Mouse (Mus musculus) cerebellum, adult 9-10 months (tissue): ENCODE data around the gene Olfr1477.
"Not testable (repeated sequence)": the region's sequence is repeated elsewhere in the genome, so short reads cannot be mapped to it uniquely, and the experiment has no call there.

Experiments
- DNase-seq: peaks from one replicate; pipeline ENCODE4 v3.0.0; 2022

Gene Olfr1477

GRCm38 (mm10) chr19:13500246-13500645, at the start of gene Olfr1477:
Gene Olfr1477, plus strand, starts transcription at chr19:13500546.
- DNase-seq, result no peak

GRCm38 (mm10) chr19:13455986-13456385, 44.4 kb upstream of the Olfr1477 start, which contains the start of gene Olfr1472:
Gene Olfr1472, minus strand, starts transcription at chr19:13456086.
- no peak for DNase-seq

- not testable (repeated sequence) for DNase-seq
Observed at GRCm38 (mm10) chr19:13469265-13469664, 31.1 kb upstream of the Olfr1477 start, which contains the start of gene Olfr1474. Gene Olfr1474, plus strand, starts transcription at chr19:13469565.

GRCm38 (mm10) chr19:13480096-13480495, 20.2 kb upstream of the Olfr1477 start, which contains the start of gene Olfr1475:
Gene Olfr1475, minus strand, starts transcription at chr19:13480196.
- DNase-seq, result no peak

GRCm38 (mm10) chr19:13527613-13528012, 27.3 kb downstream of the Olfr1477 start, which contains the start of gene Olfr1480:
Gene Olfr1480, plus strand, starts transcription at chr19:13527913.
- DNase-seq, result no peak
